Mouse (Mus musculus) olfactory bulb, adult 2 months (tissue): ENCODE measurements around the gene Rab11b.

Experiments
- CTCF ChIP-seq: fragments of 200-500 bp; IDR thresholded peaks from 2 replicates; pipeline ENCODE4 v1.5.1; 2012; ENCODE audit warnings: low read depth, mild to moderate bottlenecking, low read length, moderate library complexity; ENCODE audit not compliant: insufficient read depth
- POLR2A ChIP-seq: fragments of 200-500 bp; IDR thresholded peaks from 2 replicates; pipeline ENCODE4 v1.6.1; 2012; ENCODE audit warnings: mild to moderate bottlenecking, low read depth, low read length, moderate library complexity; ENCODE audit not compliant: insufficient read depth

DNA sequence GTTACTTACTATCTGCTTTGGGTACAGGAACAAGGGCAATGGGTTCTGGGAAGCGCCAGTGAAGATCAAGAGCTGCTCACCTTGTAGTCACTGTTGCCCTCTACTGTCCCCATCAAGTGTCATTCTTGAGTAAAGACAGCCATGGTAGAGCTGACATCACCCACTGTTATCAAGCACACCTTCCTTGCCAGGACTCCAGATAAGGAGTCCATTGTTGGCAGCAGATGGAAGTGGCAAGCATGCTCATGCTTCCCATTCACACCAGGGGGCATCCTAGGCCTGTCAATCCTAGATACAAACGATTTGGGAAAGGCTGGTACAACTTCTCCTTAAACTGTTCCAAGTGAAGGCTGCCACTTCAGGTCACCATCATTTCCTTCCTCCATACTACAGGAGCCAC lies 14.3 kb downstream of the Rab11b start:
- TF ChIP-seq CTCF (no peak), POLR2A (no peak)
